Mouse (Mus musculus): ENCODE measurements at regions not wholly inside any gene's neighbourhood (a gene's known extent, or its start where the extent isn't known, plus 50 kb on each side); places are given as distances from the start of the nearest gene placed in this dataset.

DNA sequence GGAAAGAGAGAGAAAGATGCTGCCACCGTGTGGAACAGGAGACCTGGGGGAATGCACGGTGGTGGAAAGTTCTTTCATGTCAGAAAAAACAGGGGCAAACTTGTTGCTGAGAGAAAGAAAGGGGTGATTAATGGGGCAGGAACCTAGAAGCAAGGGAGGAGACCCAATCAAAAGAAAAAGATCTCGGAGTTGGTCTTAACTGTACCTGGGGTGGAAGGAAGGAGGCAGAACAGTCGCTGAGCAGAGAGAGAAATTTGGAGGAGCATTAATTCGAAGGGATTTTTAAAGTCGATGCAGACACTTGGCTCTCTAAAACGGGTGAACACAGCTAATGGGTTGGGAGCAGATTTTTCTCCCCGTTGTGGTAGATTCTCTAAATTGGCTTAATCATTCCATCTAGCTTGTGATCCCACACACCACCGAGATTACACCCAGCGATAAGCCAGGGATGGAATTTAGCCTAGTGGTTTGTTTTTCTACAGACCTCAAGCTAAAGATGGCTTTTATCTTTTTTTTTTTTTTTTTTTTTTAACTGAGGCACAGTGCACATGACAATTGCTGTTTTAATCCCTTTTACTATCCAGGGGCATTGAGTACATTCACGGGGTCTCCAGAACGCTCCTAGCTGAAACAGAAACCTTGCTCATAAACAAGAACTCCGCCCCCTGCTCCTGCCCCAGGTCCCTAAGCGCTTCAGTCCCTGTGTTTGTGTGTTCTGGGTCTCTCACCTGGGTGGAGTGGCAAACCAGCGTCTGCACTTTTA lies 73.1 kb upstream of the Cpm start:
- DNase-seq (ENCODE audit: low spot score in 2 of 2): no peak

GRCm38 (mm10) chr10:117555542-117555941 lies 73.8 kb upstream of the Cpm start:
- no peak for DNase-seq (ENCODE audit: low spot score in 2 of 2)

DNA sequence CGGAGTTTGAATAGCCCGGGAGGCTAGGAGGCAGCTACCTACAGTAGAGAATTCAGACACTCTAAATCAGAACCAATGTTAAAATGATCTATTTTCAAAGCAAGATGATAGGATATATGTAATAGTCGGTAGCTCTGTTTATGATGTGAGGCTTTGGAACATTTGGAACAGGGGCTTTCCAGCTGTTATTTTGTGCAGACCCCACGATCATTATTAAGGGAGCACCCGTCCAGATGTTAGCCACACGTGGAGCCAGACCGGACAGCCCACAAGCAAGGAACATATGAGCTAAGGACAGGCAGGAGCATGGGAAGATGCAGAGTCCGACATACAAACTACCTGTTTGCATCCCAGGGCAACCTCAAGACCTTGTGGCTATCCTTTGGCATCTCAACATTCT lies 74.3 kb upstream of the Cpm start:
- DNase-seq (ENCODE audit: low spot score in 2 of 2): no peak

DNA sequence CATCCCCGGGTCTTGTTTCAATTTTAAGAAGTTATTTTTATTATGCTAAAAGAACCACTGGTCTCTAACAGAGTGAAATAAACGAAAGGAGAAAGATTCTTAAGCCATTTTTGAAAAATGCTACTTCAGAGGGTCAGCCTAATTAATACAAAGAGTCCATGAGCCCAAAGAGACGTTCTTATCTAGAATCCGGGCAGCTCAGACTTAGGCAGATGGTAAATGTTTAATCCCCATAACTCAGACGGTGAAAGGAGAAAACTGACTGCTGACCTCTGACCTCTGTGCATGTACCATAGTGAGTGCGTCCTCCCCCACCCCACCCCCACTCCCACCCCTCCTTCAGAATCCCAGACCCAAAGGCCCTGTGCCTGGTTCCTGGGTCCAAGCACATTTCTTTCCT lies 74.8 kb upstream of the Cpm start:
- no peak for DNase-seq (ENCODE audit: low spot score in 2 of 2)

DNA sequence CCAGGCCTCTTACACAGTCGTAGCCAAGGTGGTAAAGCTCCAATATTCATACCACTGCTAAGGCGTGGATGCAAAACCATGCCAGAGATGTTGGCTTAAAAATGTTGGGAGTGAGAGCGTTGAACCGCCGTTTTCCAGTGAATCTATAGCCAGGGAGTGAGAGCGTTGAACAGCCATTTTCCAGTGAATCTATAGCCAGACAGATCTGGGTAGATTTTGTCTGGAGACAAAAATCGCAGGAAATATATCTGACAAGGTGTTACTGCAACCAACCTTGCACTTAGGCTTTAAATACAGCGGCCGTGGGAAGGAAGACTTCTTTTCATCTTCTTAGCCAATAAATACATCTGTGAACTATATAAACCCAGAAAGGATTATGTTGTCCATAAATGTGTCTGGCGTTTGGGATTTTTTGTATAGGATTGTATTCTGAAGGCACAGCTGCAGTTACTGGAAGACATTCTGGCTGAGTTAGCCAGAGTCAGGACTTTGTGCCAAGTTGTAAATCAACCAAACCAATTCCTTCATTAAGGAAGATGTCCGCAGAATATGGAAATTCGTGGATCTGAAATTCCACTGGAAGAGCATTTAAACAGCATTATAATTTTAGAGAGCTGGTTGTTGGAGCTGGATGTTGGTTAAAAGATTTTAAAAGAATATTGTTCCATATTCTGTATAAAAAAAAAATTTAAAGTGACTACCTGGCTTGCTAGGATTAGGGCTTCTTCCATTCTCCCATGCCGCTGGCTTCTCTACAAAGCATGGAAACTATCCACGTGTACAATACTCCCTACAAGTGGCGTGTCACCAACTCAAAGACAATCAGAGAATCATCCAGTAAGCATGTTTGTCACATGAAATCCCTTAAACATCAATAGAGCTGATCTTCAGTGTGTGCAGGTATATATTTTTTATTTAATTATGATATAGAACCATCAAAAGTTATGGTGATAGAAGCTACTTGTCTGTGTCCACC lies 75.8 kb upstream of the Cpm start:
- no peak for DNase-seq (ENCODE audit: low spot score in 2 of 2)

GRCm38 (mm10) chr10:117552049-117552652 lies 77.1 kb upstream of the Cpm start:
- DNase-seq (ENCODE audit: low spot score in 2 of 2): no peak

- DNase-seq (ENCODE audit: low spot score in 2 of 2): no peak
Measured at GRCm38 (mm10) chr10:117551234-117552048, 77.9 kb upstream of the Cpm start.

- DNase-seq (ENCODE audit: low spot score in 2 of 2): no peak
Measured at GRCm38 (mm10) chr10:117549854-117550605, 79.3 kb upstream of the Cpm start.

GRCm38 (mm10) chr10:117549506-117549830 lies 79.8 kb upstream of the Cpm start:
- no peak for DNase-seq (ENCODE audit: low spot score in 2 of 2)

- no peak for DNase-seq (ENCODE audit: low spot score in 2 of 2)
Measured at GRCm38 (mm10) chr10:117548775-117549505, 80.4 kb upstream of the Cpm start.

DNA sequence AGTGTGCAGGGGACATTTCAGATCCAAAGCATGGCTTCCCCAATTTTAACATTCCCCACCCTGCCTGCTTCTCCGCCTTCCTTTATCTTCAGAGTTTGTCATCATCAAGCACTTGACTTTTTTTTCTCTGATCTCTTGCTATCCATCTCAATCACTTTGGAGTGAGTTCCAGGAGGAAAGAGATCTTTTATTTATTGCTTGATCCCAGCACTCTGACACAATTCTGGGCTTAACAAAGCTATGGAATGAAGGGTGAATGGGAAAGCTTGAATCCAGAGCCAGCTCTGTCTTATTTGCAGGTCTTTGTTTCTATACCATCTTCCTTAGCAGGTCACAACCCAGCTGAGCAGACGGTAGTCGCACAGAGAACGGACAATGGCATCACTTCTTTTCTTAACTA lies 81.0 kb upstream of the Cpm start:
- DNase-seq (ENCODE audit: low spot score in 2 of 2): no peak

GRCm38 (mm10) chr10:117547275-117547674 lies 82.0 kb upstream of the Cpm start:
- no peak for DNase-seq (ENCODE audit: low spot score in 2 of 2)

DNA sequence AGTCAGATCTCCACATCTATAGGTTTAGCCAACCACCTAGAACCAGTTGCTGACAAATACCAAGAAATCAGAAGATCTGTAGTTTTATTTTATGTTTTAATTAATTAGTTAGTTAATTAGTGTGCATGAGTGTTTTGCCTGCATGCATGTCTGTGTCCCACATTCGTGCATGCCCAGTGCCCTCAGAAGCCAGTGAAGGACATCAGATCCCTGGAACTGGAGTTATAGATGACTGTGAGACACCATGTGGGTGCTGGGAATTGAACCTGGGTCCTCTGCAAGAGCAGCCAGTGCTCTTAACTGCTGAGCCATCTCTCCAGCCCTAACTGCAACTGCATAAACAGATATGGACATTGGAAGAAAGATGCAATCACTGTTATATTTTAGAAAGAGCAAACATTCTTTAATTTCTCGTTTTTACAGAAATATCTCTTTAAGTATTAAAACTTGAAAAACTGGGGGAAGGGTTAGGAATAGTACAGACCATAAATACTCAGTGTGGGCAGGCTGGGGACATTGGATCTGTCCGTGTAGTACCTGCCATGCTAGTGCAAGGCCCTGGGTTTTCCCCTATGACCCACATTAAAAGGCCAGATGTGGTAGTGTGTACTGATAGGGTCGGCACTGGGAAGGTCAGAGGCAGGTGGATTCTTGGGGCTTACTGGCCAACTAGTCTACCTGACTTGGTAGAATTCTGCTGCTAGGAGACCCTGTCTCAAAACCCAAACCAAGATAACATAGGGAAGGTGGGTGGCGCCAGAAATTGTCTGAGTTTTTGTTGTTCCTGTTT lies 83.3 kb upstream of the Cpm start:
- no peak for DNase-seq (ENCODE audit: low spot score in 2 of 2)

GRCm38 (mm10) chr10:117544680-117545546 lies 84.4 kb upstream of the Cpm start:
- no peak for DNase-seq (ENCODE audit: low spot score in 2 of 2)

GRCm38 (mm10) chr10:117543995-117544679 lies 85.2 kb upstream of the Cpm start:
- DNase-seq (ENCODE audit: low spot score in 2 of 2): no peak

DNA sequence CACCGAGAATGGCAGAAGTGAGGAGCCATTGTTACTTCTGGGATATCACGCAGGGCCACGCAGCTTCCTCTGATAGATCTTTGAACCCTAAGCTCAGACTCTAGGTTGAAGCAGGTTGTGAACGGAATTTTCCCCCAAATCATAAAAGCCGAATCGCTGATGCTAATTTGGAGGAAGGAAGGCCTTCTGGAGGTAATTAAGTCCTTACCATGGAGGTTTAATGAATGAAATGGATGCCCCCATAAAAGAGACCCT lies 85.7 kb upstream of the Cpm start:
- DNase-seq (ENCODE audit: low spot score in 2 of 2): no peak

- DNase-seq (ENCODE audit: low spot score in 2 of 2): no peak
Measured at GRCm38 (mm10) chr10:117542886-117543695, 86.2 kb upstream of the Cpm start.

All from frontal cortex, postnatal 10 days (tissue).